Mouse (Mus musculus): ENCODE measurements at regions not wholly inside any gene's neighbourhood (a gene's known extent, or its start where the extent isn't known, plus 50 kb on each side); places are given as distances from the start of the nearest gene placed in this dataset.

DNA sequence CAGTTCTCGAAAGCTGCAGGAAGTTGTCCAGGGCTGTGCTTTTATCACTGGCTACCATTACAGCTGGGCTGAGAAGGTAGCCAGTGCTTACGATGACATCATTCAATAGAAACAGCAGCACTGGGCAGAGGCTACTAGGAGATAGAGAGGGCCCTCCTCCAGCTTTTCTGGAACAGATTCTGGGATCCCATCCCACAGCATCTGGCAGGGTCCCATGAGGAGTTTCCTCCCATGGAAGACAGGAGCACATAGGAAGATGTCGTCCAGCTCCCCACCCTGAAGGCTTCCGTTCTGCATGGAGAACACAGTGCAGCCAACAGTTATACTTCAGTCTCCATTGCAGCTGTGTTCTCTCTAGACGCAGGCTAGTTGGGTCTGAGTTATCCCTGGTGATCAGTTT lies 1503.2 kb downstream of the 4930444P10Rik start:
- no peak for DNase-seq (ENCODE audit: low read depth, low spot score)
- Histone ChIP-seq H3K36me3 (ENCODE audit: control insufficient read depth, insufficient read depth, low read length, poor library complexity, severe bottlenecking) (no peaks in the 10 kb centered on the region), H3K27me3 (ENCODE audit: control insufficient read depth, insufficient read depth, low read length, poor library complexity, severe bottlenecking) (no peaks in the 10 kb centered on the region)

DNA sequence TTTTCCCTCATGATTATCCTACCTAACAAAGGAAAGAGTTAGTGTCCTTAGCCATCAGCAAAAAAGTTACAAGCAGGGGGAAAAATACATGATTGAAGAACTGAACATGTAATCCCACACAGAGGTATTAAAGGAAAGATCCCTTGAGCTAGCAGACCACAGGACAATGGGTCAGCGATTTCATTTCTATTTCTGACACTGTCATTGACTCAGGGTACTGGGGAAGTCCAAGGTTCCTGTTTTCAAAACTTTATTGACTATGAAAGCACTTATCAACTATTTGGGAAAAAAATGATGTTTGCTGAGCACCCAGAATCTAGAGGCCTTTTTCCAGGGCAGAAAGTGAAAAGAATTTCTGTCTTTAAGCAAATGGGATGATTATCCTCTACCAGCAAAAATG lies 1513.7 kb downstream of the 4930444P10Rik start:
- H3K27me3 ChIP-seq (ENCODE audit: control insufficient read depth, insufficient read depth, low read length, poor library complexity, severe bottlenecking), result no peaks in the 10 kb centered on the region
- H3K36me3 ChIP-seq (ENCODE audit: control insufficient read depth, insufficient read depth, low read length, poor library complexity, severe bottlenecking), result no peaks in the 10 kb centered on the region
- DNase-seq (ENCODE audit: low read depth, low spot score), result no peak

DNA sequence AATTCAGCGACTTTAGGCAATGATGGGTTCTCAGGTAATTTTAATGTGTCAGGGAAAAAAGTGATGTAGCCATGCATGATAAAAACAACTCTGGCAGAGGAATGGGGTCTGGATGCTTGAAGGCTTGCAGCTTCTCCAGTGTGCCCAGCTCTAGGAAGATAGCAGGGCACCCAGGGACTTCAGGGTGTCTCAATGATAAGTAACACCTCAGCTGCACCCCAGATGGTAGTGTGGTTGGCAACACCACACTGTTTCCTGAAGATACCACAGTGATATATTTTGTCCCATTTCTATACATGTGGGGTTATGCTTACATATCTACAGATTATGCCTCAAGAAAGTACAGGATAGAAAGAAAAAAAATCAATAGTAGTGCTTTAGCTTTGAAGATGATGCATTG lies 1516.9 kb downstream of the 4930444P10Rik start:
- H3K27me3 ChIP-seq (ENCODE audit: control insufficient read depth, insufficient read depth, low read length, poor library complexity, severe bottlenecking), result no peaks in the 10 kb centered on the region
- no peak for DNase-seq (ENCODE audit: low read depth, low spot score)
- no peaks in the 10 kb centered on the region for H3K36me3 ChIP-seq (ENCODE audit: control insufficient read depth, insufficient read depth, low read length, poor library complexity, severe bottlenecking)

DNA sequence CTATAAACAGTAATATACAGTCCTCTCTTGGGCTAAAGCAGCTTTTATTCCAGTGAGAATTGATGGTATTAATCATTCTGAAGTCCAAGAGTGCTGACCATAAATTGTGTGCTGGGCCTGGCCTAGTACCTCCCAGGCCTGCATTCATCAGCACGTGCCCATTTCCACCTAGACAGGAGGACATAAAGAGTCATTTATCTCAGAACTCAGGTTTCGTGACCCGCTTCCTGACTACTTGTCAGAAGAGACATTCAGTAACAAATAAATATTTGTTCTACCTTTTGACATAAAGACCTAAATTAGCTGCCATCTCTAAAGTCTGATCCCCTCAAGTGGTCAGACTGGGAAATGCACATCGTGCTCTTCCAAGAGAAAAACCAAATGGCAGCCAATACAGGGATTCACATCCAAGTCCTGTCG lies 1522.6 kb downstream of the 4930444P10Rik start:
- peak; percentile 17 for DNase-seq (ENCODE audit: low read depth, low spot score)
- Histone ChIP-seq H3K27me3 (ENCODE audit: control insufficient read depth, insufficient read depth, low read length, poor library complexity, severe bottlenecking) (no peaks in the 10 kb centered on the region), H3K36me3 (ENCODE audit: control insufficient read depth, insufficient read depth, low read length, poor library complexity, severe bottlenecking) (no peaks in the 10 kb centered on the region)

DNA sequence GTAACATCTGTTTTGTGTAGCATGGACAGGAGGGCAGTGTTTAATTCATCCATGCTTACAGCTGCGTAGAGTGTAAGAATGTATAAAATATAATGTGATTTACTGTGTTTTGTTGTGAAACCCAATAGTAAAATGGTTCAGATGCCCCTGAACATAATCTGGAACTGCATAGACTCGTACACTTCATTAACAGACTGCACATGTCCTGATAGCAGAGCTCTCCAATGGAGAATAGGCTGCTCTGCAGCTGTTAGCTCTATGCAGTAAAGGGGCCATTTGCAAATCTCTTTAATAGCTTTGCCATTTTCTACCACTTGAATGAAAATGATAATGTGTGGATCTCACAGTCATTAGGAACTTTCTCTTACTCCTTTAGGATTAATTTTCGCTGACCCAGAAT lies 1523.0 kb downstream of the 4930444P10Rik start:
- DNase-seq (ENCODE audit: low read depth, low spot score), result no peak
- no peaks in the 10 kb centered on the region for H3K36me3 ChIP-seq (ENCODE audit: control insufficient read depth, insufficient read depth, low read length, poor library complexity, severe bottlenecking)
- H3K27me3 ChIP-seq (ENCODE audit: control insufficient read depth, insufficient read depth, low read length, poor library complexity, severe bottlenecking), result no peaks in the 10 kb centered on the region

DNA sequence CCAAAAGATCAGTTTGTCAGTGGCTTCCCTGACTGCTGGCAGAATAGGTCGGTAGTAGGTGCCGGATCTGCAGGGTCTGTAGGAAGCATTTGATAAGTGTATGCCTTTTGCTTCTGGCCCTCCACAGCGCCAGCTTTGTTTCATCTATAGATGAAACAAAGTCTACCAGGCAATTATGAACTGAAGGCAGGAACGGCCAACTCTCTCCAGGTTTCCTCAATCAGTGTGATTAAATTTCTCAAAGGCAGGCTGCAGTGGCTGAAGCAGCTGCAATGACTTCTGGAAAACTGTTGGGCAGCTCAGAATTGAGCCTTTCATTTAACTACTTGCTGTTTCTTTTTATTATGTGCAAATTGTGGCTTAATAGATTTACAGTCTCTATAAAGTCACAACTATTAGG lies 1526.1 kb downstream of the 4930444P10Rik start:
- DNase-seq (ENCODE audit: low read depth, low spot score), result no peak
- H3K27me3 ChIP-seq (ENCODE audit: control insufficient read depth, insufficient read depth, low read length, poor library complexity, severe bottlenecking), result no peaks in the 10 kb centered on the region

DNA sequence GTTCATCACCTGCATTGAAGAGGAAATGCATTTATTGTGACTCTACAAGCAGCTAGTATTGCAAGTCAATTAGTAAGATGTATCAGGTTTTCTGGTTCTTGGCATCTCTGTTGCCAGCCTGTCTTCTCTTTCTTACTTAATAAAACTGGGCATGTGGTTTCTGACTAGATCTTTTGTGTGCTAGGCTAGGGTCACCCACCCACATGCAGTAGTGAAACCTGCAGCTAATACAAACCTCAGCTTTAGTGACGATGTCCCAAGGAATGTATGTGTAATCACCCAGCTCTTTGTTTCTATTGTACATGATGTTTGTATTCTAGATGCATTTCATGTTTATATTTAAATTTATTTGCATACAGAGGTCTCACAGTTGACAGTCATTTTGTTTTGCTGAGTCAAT lies 1526.7 kb downstream of the 4930444P10Rik start:
- Histone ChIP-seq H3K27me3 (ENCODE audit: control insufficient read depth, insufficient read depth, low read length, poor library complexity, severe bottlenecking) (no peaks in the 10 kb centered on the region), H3K36me3 (ENCODE audit: control insufficient read depth, insufficient read depth, low read length, poor library complexity, severe bottlenecking) (no peaks in the 10 kb centered on the region)
- DNase-seq (ENCODE audit: low read depth, low spot score), result no peak

More for the DNA sequence above, 1526.1 kb downstream of the 4930444P10Rik start:
- no peaks in the 10 kb centered on the region for H3K36me3 ChIP-seq (ENCODE audit: control insufficient read depth, insufficient read depth, low read length, poor library complexity, severe bottlenecking)
